ENCODE assay signal across 9 mouse cellular contexts in genomic region chr13:56755871-56756270, GRCm38 (mm10). TPM values are rescaled to one million over a fixed set of nuclear protein-coding genes. Genes with fewer than 3 reads are reported as not detected.
A peak's percentile ranks its signal among the peaks of the same experiment; 100 is the strongest.
DNase-seq lines count a peak whose midpoint lies in the region; ATAC-seq lines count a peak whose summit lies in the region.
"Had no signal": no experiment of that assay in that cellular context is flagged by ENCODE, and none has a peak within 500 bp of the region (broad histone marks: within the 10 kb centered on the region; RNA-seq: fewer than 3 reads in every experiment).

No protein-coding gene starts in this region.

- no peak overlapping the region for H3K4me2 ChIP-seq in lung, embryonic 16.5 days (ENCODE audit: low read depth, low read length)
- H3K4me2 ChIP-seq: limb, embryonic 13.5 days had no signal

- no peak for ATAC-seq in lung, embryonic 16.5 days (ENCODE audit: low read depth)

- WGBS in lung, embryonic 16.5 days = 40% methylated on average over 6 of the region's 6 CpGs

- no peak overlapping the region for H3K4me3 ChIP-seq in lung, embryonic 16.5 days (ENCODE audit: low read length)
- H3K4me3 ChIP-seq: limb, embryonic 13.5 days had no signal

- H3K9me3 ChIP-seq in lung, embryonic 16.5 days (ENCODE audit: control insufficient read depth, low read length) = no peaks in the 10 kb centered on the region
- H3K9me3 ChIP-seq: limb, embryonic 13.5 days had no signal

- peaks cover 38% of the 10 kb centered on the region for H3K4me1 ChIP-seq in lung, embryonic 16.5 days (replicated peaks; ENCODE audit: control insufficient read depth, insufficient read depth, low read length)

- H3K9ac ChIP-seq in lung, embryonic 16.5 days (ENCODE audit: low read length) = no peak overlapping the region
- H3K9ac ChIP-seq: limb, embryonic 13.5 days had no signal

- DNase-seq in adrenal gland, adult (ENCODE audit: inconsistent age in 2 of 2, low spot score in 1 of 2) = peak; percentile 41 to 74
- no peak for DNase-seq in adrenal gland, adult 8-10 months
- DNase-seq in urinary bladder, postnatal 14 days (ENCODE audit: low spot score) = peak; percentile 42
- no peak for DNase-seq in urinary bladder, postnatal 36 days (ENCODE audit: low spot score in 2 of 2)
- no peak for DNase-seq in retina, postnatal 1 day
- no peak for DNase-seq in frontal cortex, postnatal 10 days (ENCODE audit: low spot score in 2 of 2)
- DNase-seq in layer of hippocampus, adult 9-11 months = no peak

- H3K27ac ChIP-seq in lung, embryonic 16.5 days (ENCODE audit: low read length) = peak overlapping the region; percentile 43
- H3K27ac ChIP-seq: limb, embryonic 13.5 days had no signal

- H3K27me3 ChIP-seq in lung, embryonic 16.5 days (ENCODE audit: control insufficient read depth, insufficient read depth, low read depth, low read length) = peaks cover 23% of the 10 kb centered on the region

- no peaks in the 10 kb centered on the region for H3K36me3 ChIP-seq in lung, embryonic 16.5 days (ENCODE audit: control insufficient read depth, insufficient read depth, low read length)
- H3K36me3 ChIP-seq: limb, embryonic 13.5 days had no signal

RNA-seq across cellular contexts. Expression of gene Gm45623, which starts 2.2 kb away (rescaled TPM):
- not detected for total RNA-seq in adrenal gland, adult 8-10 months (2022)
- polyA plus RNA-seq in lung, embryonic 16.5 days (2015; fragmentation: Nextera tagmentation; extraction: Ambion mirVana) = 2.2 and 2.4 TPM in 2 replicates

RNA-seq across cellular contexts. Expression of gene Smad5, which starts 53.1 kb away (rescaled TPM):
- total RNA-seq in adrenal gland, adult 8-10 months (2022) = 10 to 100 TPM; 49.7 to 68.6 (median 58.2) TPM
- 33.5 and 34.8 TPM in 2 replicates for polyA plus RNA-seq in lung, embryonic 16.5 days (2015; fragmentation: Nextera tagmentation; extraction: Ambion mirVana)

Comparison
In these comparisons a context has a peak if more than half of its experiments do, and no peak if none do; other contexts are left out.
1. DNase-seq: peak in adrenal gland, adult (2 of 2) and urinary bladder, postnatal 14 days (single experiment); none in adrenal gland, adult 8-10 months (single experiment), urinary bladder, postnatal 36 days (0 of 2), retina, postnatal 1 day (single experiment), frontal cortex, postnatal 10 days (0 of 2) and layer of hippocampus, adult 9-11 months (single experiment).